Mouse (Mus musculus) olfactory bulb, adult 2 months (tissue): ENCODE measurements around the gene Atg4d.

Experiments
- CTCF ChIP-seq: fragments of 200-500 bp; IDR thresholded peaks from 2 replicates; pipeline ENCODE4 v1.5.1; 2012; ENCODE audit warnings: low read depth, mild to moderate bottlenecking, low read length, moderate library complexity; ENCODE audit not compliant: insufficient read depth
- POLR2A ChIP-seq: fragments of 200-500 bp; IDR thresholded peaks from 2 replicates; pipeline ENCODE4 v1.6.1; 2012; ENCODE audit warnings: mild to moderate bottlenecking, low read depth, low read length, moderate library complexity; ENCODE audit not compliant: insufficient read depth

GRCm38 (mm10) chr9:21289337-21289671 is 24.2 kb downstream of the Atg4d start:
- no peak for TF ChIP-seq POLR2A
- TF ChIP-seq CTCF: no peak
